Mouse (Mus musculus) intestine, postnatal 0 days (tissue): ENCODE results near the gene Plpp3. TPM values are rescaled to one million over a fixed set of nuclear protein-coding genes. Genes with fewer than 3 reads are reported as not detected.

Experiments used
- ATAC-seq: fragments of 200-750 bp; cut with Nextera tagmentation; 2 replicates; pipeline ENCODE4 v1.8.0; 2017; ENCODE audit warnings: mild to moderate bottlenecking, moderate TSS enrichment, moderate library complexity
- H3K27ac ChIP-seq: fragments of 300-500 bp; sonication (generic); 2 replicates; pipeline ENCODE4 v1.5.1; 2014; ENCODE audit warnings: mild to moderate bottlenecking, low read depth, low read length, moderate library complexity
- H3K27me3 ChIP-seq: fragments of 300-500 bp; sonication (generic); replicated peaks from 2 replicates; pipeline ENCODE4 v1.6.1; 2014; ENCODE audit warnings: low read length, mixed read lengths; ENCODE audit not compliant: control insufficient read depth, insufficient read depth
- H3K36me3 ChIP-seq: fragments of 300-500 bp; sonication (generic); 2 replicates; pipeline ENCODE4 v1.6.1; 2014; ENCODE audit warnings: mild to moderate bottlenecking, moderate library complexity; ENCODE audit not compliant: control insufficient read depth, insufficient read depth
- H3K4me1 ChIP-seq: fragments of 300-500 bp; sonication (generic); replicated peaks from 2 replicates; pipeline ENCODE4 v1.6.1; 2014; ENCODE audit warnings: antibody characterized with exemption, low read length, mixed read lengths; ENCODE audit not compliant: control insufficient read depth, insufficient read depth
- H3K4me2 ChIP-seq: fragments of 300-500 bp; sonication (generic); replicated peaks from 2 replicates; pipeline ENCODE4 v1.6.1; 2014; ENCODE audit warnings: low read depth, mild to moderate bottlenecking, moderate library complexity
- H3K4me3 ChIP-seq: fragments of 300-500 bp; sonication (generic); 2 replicates; pipeline ENCODE4 v1.5.1; 2014; ENCODE audit warnings: low read depth, low read length
- H3K9ac ChIP-seq: fragments of 300-500 bp; sonication (generic); 2 replicates; pipeline ENCODE4 v1.6.1; 2014; ENCODE audit warnings: mild to moderate bottlenecking, low read depth, low read length
- H3K9me3 ChIP-seq: fragments of 300-500 bp; sonication (generic); 2 replicates; pipeline ENCODE4 v1.6.1; 2016; ENCODE audit warnings: mixed run types; ENCODE audit not compliant: control insufficient read depth
- CTCF ChIP-seq: sonication (generic); IDR thresholded peaks from 2 replicates; pipeline ENCODE4 v1.5.1; 2016; ENCODE audit warnings: low read depth, mild to moderate bottlenecking, control low read depth, antibody characterized with exemption, moderate library complexity
- WGBS: fragments of 180-500 bp; shearing (Covaris S2); extraction: QIAGEN DNeasy Blood & Tissue Kit; methylation state at CpG from one replicate; pipeline ENCODE4 v1.1.7; 2014; 5-methylcytosine and 5-hydroxymethylcytosine counted together
- polyA plus RNA-seq: library from polyadenylated mRNA; unstranded; fragments of >200 nt; fragmentation: Nextera tagmentation; extraction: Ambion mirVana; gene quantifications from 2 replicates; pipeline ENCODE4 v1.2.1, GENCODE M21; 2015

The Plpp3 gene
- polyA plus RNA-seq, 1 experiment from 2014 or later = 84.1 TPM

DNA sequence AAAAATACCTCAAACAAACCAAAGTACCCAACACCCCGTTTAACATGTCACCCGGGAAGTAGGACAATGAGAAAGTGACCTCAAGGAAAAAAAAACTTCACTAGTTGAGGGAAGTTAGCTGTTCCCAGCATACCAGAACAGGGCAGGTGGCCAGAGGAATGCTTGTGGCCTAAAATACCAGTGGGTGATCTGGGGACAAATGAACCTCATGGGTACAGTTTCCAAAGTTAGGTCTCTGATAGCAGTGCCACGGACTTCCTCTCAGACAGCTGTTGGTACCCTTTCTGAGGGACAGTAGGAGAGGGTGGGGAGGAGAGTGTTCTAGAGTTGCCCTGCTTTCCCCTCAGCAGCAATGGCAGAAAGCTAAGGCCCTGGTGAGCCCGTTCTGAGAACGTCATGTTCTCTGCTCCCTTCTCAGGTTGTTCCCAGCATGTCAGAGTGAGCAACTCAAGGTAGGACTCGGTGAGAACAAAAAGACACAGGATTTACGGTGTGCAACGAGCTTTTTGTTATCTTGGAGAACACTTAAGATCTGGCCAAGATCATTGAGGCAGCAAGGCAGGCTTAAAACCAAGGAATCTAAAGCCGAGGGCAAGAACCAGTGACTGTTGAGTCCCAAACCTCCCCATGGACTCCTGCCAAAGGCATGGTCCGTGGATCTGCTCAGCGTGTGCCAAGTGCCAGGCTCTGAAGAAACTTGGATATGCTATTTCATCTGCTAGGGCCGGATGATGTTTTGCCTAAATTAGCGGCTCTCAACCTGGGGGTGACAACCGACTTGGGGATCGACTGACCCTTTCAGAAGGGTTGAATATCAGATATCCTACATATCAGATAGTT, 121.6 kb downstream of the Plpp3 start:
- Histone ChIP-seq H3K36me3 (no peaks in the 10 kb centered on the region), H3K4me2 (no peak overlapping the region), H3K9ac (no peak overlapping the region), H3K4me1 (no peaks in the 10 kb centered on the region; the same call in 1 of the 2 replicates), H3K4me3 (no peak overlapping the region), H3K9me3 (no peaks in the 10 kb centered on the region), H3K27ac (no peak overlapping the region), H3K27me3 (no peaks in the 10 kb centered on the region)
- no peak for ATAC-seq
- TF ChIP-seq CTCF = no peak
- 84% methylated on average over 15 of the region's 15 CpGs for WGBS

DNA sequence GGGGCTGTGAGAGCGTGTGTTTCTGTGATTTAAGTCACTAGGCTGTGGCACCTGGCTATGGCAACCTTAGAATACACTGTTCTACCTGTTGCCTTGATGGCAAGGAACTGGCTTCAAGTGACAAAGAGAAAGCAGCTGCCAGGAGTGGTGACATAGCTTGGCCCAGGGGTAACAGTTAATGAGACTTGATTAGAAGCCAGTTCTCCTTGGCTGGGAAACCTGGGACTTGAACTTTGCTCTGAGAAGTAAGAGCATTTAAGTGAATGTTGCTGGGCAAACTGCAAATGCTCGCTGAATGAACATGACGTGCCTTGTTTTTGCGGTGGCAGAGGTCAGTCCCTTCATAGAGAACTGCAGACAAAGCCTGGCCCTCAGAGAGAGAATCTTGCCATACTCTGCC, 122.7 kb downstream of the Plpp3 start:
- no peaks in the 10 kb centered on the region for H3K4me1 ChIP-seq
- H3K9ac ChIP-seq = no peak overlapping the region
- 46% methylated on average over 4 of the region's 4 CpGs for WGBS
- ATAC-seq = peak; percentile 79
- no peaks in the 10 kb centered on the region for H3K36me3 ChIP-seq
- no peak overlapping the region for H3K4me3 ChIP-seq
- TF ChIP-seq CTCF = no peak
- H3K27me3 ChIP-seq = no peaks in the 10 kb centered on the region
- H3K4me2 ChIP-seq = no peak overlapping the region
- no peaks in the 10 kb centered on the region for H3K9me3 ChIP-seq
- H3K27ac ChIP-seq = no peak overlapping the region; the same call in 1 of the 2 replicates

DNA sequence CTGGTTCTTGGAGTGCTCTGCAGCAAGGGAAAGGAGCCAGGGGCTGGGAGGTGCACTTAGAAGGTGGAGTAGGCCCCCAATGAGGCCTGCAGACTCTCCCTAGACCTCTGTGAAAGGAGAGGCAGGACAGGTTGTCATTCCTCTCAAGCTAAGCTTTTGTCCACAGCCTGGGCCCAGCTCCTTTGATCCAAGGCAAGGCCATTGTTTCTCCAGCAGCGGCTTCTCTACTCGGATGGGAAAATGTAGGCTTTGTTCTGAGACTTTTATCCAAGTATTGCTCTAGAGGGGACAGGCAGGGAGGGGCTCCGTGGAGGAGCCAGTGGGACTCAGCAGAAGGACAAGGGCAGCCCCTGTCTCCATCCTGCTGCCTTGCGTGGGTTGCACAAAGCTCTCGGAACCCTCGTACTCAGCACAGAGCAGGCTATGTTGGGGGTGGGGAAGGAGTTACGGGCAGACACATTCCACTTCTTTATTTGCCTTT, 124.6 kb downstream of the Plpp3 start:
- H3K9ac ChIP-seq = no peak overlapping the region
- WGBS = 57% methylated on average over 7 of the region's 7 CpGs
- ATAC-seq = no peak

More for the DNA sequence above, 124.6 kb downstream of the Plpp3 start:
- Histone ChIP-seq H3K9me3 (no peaks in the 10 kb centered on the region), H3K4me3 (no peak overlapping the region), H3K27ac (no peak overlapping the region), H3K4me1 (no peaks in the 10 kb centered on the region), H3K27me3 (no peaks in the 10 kb centered on the region), H3K4me2 (no peak overlapping the region), H3K36me3 (no peaks in the 10 kb centered on the region)
- no peak for TF ChIP-seq CTCF

Other genes with a start within 250 kb of the Plpp3 start
- gene Fyb2, start 243.9 kb upstream of the Plpp3 start, polyA plus RNA-seq = 0.24 and 0.25 TPM in 2 replicates
- gene Prkaa2, start 47.5 kb upstream of the Plpp3 start, polyA plus RNA-seq = 10.2 and 10.9 TPM in 2 replicates